Mouse (Mus musculus): ENCODE results near the gene Crygc. TPM values are rescaled to one million over a fixed set of nuclear protein-coding genes. Genes with fewer than 3 reads are reported as not detected.

Crygc gene
- 0.30 TPM in 1 of 2 replicates, not detected in the other for polyA plus RNA-seq (2016; fragmentation: Nextera tagmentation; extraction: Ambion mirVana)

- ATAC-seq (ENCODE audit: low FRiP score, low read depth): no peak
- H3K4me2 ChIP-seq (replicated peaks): no peak within 1 kb of the TSS
- no peak within 1 kb of the TSS for H3K4me3 ChIP-seq
- H3K27ac ChIP-seq (replicated peaks): no peak within 1 kb of the TSS
- no peak within 1 kb of the TSS for H3K9ac ChIP-seq (replicated peaks)
- no peaks in the 10 kb centered on the region for H3K36me3 ChIP-seq
- H3K4me1 ChIP-seq: no peaks in the 10 kb centered on the region
- no peaks in the 10 kb centered on the region for H3K27me3 ChIP-seq
- no peaks in the 10 kb centered on the region for H3K9me3 ChIP-seq
- 57% methylated on average over 6 of the region's 6 CpGs for WGBS
Measured at GRCm38 (mm10) chr1:65073589-65073988, at the start of gene Crygc. Crygc (minus strand) TSS chr1:65073689.

DNA sequence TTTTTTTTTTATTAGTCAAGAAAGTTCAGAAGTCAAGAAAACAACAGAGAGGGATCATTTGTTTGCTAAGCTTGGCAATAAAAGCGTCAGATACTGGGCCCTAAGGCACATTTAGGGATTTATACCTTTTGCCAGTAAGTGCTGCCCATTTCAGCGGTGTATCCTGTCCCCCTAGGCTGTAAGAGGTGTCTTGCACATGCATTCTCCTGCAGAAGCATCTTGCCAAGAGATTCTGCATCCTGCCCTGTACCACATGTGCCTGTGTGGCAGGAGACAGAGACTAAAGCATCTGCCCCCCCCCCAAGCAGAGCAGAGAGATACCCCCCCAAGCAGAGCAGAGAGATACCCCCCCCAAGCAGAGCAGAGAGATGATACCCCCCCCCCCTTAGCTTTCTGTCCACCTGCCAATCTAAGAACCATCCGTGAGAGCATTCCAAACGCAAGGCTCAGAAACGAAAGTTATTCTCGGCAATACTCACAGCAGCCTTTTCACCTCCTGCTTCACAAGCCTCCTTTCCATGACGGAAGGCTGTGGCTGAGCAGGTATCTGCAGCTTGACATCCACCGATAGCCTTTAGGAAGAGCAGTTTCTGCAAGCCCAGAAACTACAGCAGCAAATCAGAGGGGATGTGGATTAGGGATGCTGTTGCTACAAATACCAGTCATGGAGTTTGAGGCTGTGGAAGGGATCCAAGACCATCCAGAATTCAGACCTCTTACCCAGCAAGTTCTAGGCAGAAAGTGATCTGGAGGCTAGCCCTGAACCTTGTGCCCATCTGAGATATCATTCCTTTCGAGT, 49.3 kb upstream of the Crygc start, which contains the start of gene D630023F18Rik:
Gene D630023F18Rik, minus strand, starts transcription at position 641 of the 799 bp plus-strand sequence.
- Histone ChIP-seq H3K9ac (replicated peaks) (no peak within 1 kb of the TSS; the same call in 1 of the 2 replicates), H3K36me3 (no peaks in the 10 kb centered on the region), H3K4me1 (no peaks in the 10 kb centered on the region), H3K27ac (replicated peaks) (no peak within 1 kb of the TSS), H3K4me3 (peak within 1 kb of the TSS; percentile 21), H3K9me3 (no peaks in the 10 kb centered on the region), H3K4me2 (replicated peaks) (peak within 1 kb of the TSS; percentile 50), H3K27me3 (no peaks in the 10 kb centered on the region)
- ATAC-seq (ENCODE audit: low FRiP score, low read depth): no peak
- 24% methylated on average over 9 of the region's 9 CpGs for WGBS

DNA sequence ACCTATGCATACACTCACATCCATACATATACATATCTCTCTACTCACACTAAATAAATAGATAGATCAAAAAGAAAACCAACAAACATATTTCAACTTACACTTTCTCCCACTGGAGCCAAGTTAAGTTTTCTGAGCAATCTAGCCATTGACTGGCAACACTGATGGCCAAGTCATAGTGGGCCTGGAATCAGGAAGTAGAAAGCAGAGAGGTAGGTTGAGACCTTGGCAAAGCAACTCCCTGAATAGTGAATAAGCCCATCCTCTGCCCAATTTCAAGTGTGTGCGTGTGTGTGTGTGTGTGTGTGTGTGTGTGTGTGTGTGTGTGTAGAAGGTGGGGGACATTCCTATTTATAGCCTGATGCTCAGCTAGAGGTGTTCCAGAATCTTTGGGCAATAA, 45.9 kb upstream of the Crygc start, which contains the start of gene Gm28845:
Gene Gm28845, minus strand, starts transcription at position 121 of the 400 bp plus-strand sequence.
- ATAC-seq (ENCODE audit: low FRiP score, low read depth): no peak
- H3K9ac ChIP-seq (replicated peaks): no peak within 1 kb of the TSS
- H3K9me3 ChIP-seq: no peaks in the 10 kb centered on the region
- no peak within 1 kb of the TSS for H3K4me3 ChIP-seq
- WGBS: 69% methylated on average over 1 of the region's 1 CpGs
- H3K36me3 ChIP-seq: no peaks in the 10 kb centered on the region
- no peak within 1 kb of the TSS for H3K27ac ChIP-seq (replicated peaks)
- H3K4me1 ChIP-seq: no peaks in the 10 kb centered on the region
- H3K27me3 ChIP-seq: no peaks in the 10 kb centered on the region
- H3K4me2 ChIP-seq (replicated peaks): no peak within 1 kb of the TSS

DNA sequence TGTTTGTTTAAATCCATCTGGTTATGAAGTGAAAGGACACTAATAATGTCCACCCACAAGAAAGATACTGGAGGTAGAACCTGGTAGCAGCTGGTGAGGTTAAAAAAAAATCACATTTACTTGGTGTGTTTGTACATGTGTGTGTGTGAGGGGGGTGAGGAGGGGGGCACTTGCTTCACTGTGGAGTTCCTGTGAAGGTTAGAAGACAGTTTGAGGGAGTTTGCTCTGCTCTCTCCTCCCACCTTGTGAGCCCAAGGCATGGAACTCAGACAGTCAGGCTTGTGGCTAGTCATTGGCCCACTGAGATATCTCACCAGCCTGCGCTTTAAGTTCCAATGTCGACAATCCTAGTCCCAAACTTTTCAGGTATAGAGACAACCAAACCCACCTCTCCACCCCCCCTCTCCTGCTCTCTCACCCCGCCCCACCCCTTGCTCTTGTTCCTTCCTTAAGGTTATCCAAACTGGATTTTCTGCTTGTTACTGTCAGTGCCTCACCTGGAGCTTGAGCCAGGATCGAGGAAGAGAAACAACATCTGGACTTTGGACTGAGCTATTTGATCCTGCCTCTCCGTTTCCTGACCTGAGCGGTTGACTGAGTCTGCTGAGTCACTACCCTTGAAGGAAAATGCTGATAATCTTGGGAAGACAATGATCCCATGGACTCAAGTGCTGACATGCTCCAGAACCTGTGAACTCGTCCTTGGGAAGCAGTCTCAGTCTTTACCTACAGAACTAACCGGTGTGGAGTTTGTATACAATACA, 44.8 kb upstream of the Crygc start:
- Histone ChIP-seq H3K4me1 (no peaks in the 10 kb centered on the region), H3K4me3 (no peak overlapping the region), H3K36me3 (no peaks in the 10 kb centered on the region), H3K9ac (replicated peaks) (no peak overlapping the region), H3K27ac (replicated peaks) (no peak overlapping the region), H3K27me3 (no peaks in the 10 kb centered on the region), H3K9me3 (no peaks in the 10 kb centered on the region), H3K4me2 (replicated peaks) (no peak overlapping the region)
- no peak for ATAC-seq (ENCODE audit: low FRiP score, low read depth)
- 76% methylated on average over 8 of the region's 8 CpGs for WGBS

DNA sequence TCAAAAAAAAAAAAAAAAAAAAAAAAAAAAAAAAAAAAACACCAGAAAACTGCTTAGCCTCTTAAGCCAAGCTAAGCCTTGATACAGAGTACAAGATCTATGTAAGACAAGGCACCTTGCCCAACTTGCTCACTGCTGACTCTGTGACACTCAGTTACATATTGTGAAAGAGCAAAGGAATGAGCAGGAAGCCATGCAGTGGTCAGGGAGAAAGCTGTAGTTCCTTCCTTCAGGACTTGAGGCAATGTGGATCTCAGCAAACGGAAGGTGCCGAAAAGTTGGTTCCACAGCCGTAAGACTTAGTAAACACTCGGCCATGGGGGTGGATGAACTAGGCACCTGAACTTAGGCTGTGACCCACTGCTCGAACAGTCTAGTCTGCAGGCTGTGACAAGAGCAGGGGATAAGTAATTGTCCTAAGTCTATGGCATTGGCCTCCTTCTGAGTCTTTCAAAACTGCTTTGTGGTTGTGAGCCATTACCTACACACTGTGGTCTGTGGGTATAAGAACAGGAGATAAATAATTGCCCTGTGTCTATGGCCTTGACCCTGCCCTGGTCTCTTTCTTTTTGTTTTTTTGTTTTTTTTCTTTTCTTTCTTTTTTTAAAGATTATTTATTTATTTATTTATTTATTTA, 40.2 kb upstream of the Crygc start:
- Histone ChIP-seq H3K27me3 (no peaks in the 10 kb centered on the region), H3K9me3 (no peaks in the 10 kb centered on the region)
- WGBS: 90% methylated on average over 5 of the region's 5 CpGs

GRCm38 (mm10) chr1:65112807-65113196, 39.3 kb upstream of the Crygc start:
- no peaks in the 10 kb centered on the region for H3K27me3 ChIP-seq
- H3K4me2 ChIP-seq (replicated peaks): peak overlapping the region; percentile 18; the same call in 1 of the 2 replicates
- no peaks in the 10 kb centered on the region for H3K4me1 ChIP-seq
- no peak for ATAC-seq (ENCODE audit: low FRiP score, low read depth)
- H3K36me3 ChIP-seq: no peaks in the 10 kb centered on the region
- no peaks in the 10 kb centered on the region for H3K9me3 ChIP-seq
- WGBS: 62% methylated on average over 14 of the region's 14 CpGs
- no peak overlapping the region for H3K9ac ChIP-seq (replicated peaks)
- H3K27ac ChIP-seq (replicated peaks): no peak overlapping the region
- no peak overlapping the region for H3K4me3 ChIP-seq

More for the DNA sequence above, 40.2 kb upstream of the Crygc start:
- Histone ChIP-seq H3K9ac (replicated peaks) (no peak overlapping the region), H3K4me2 (replicated peaks) (no peak overlapping the region), H3K4me1 (no peaks in the 10 kb centered on the region), H3K36me3 (no peaks in the 10 kb centered on the region), H3K27ac (replicated peaks) (no peak overlapping the region), H3K4me3 (no peak overlapping the region)
- no peak for ATAC-seq (ENCODE audit: low FRiP score, low read depth)

GRCm38 (mm10) chr1:65112031-65112806, 38.7 kb upstream of the Crygc start:
- H3K27ac ChIP-seq (replicated peaks): no peak overlapping the region
- 16% methylated on average over 8 of the region's 8 CpGs for WGBS
- H3K9ac ChIP-seq (replicated peaks): no peak overlapping the region
- H3K4me1 ChIP-seq: no peaks in the 10 kb centered on the region
- peak overlapping the region; percentile 18; the same call in 1 of the 2 replicates for H3K4me2 ChIP-seq (replicated peaks)
- H3K9me3 ChIP-seq: no peaks in the 10 kb centered on the region
- 0 out of 2 replicates have a peak, but pooled peaks have one; percentile 34 for ATAC-seq (ENCODE audit: low FRiP score, low read depth)
- no peaks in the 10 kb centered on the region for H3K36me3 ChIP-seq
- H3K4me3 ChIP-seq: no peak overlapping the region
- H3K27me3 ChIP-seq: no peaks in the 10 kb centered on the region

- Histone ChIP-seq H3K4me2 (replicated peaks) (no peak overlapping the region), H3K4me1 (no peaks in the 10 kb centered on the region), H3K4me3 (no peak overlapping the region), H3K27me3 (no peaks in the 10 kb centered on the region), H3K9me3 (no peaks in the 10 kb centered on the region), H3K36me3 (no peaks in the 10 kb centered on the region), H3K9ac (replicated peaks) (no peak overlapping the region), H3K27ac (replicated peaks) (no peak overlapping the region)
- whole genome bisulfite sequencing: 77% methylated on average over 25 of the region's 25 CpGs
- no peak for ATAC-seq (ENCODE audit: low FRiP score, low read depth)
Measured at GRCm38 (mm10) chr1:65109756-65110435, 36.4 kb upstream of the Crygc start.

- WGBS: 91% methylated on average over 8 of the region's 8 CpGs
- no peak overlapping the region for H3K27ac ChIP-seq (replicated peaks)
- no peaks in the 10 kb centered on the region for H3K4me1 ChIP-seq
- no peak overlapping the region for H3K4me3 ChIP-seq
- no peak overlapping the region for H3K9ac ChIP-seq (replicated peaks)
- no peak for ATAC-seq (ENCODE audit: low FRiP score, low read depth)
- no peaks in the 10 kb centered on the region for H3K9me3 ChIP-seq
- H3K4me2 ChIP-seq (replicated peaks): no peak overlapping the region
- H3K36me3 ChIP-seq: no peaks in the 10 kb centered on the region
- no peaks in the 10 kb centered on the region for H3K27me3 ChIP-seq
Measured at GRCm38 (mm10) chr1:65109196-65109595, 35.7 kb upstream of the Crygc start.

GRCm38 (mm10) chr1:65107654-65108279, 34.3 kb upstream of the Crygc start:
- no peak overlapping the region for H3K9ac ChIP-seq (replicated peaks)
- H3K27ac ChIP-seq (replicated peaks): no peak overlapping the region
- ATAC-seq (ENCODE audit: low FRiP score, low read depth): no peak
- no peaks in the 10 kb centered on the region for H3K27me3 ChIP-seq
- H3K9me3 ChIP-seq: no peaks in the 10 kb centered on the region
- H3K36me3 ChIP-seq: no peaks in the 10 kb centered on the region
- 88% methylated on average over 10 of the region's 10 CpGs for WGBS
- H3K4me2 ChIP-seq (replicated peaks): no peak overlapping the region
- no peak overlapping the region for H3K4me3 ChIP-seq
- H3K4me1 ChIP-seq: no peaks in the 10 kb centered on the region
